Mouse (Mus musculus) C2C12 (cell line): Measurements from ENCODE around the gene Hoxd8.

ENCODE experiments used
- CTCF ChIP-seq: IDR thresholded peaks from one replicate; pipeline ENCODE4 v1.5.1; 2011; ENCODE audit not compliant: control insufficient read depth, insufficient read depth, insufficient read length
- MAX ChIP-seq: IDR thresholded peaks from one replicate; pipeline ENCODE4 v1.6.1; 2011; ENCODE audit warnings: mild to moderate bottlenecking, control low read depth
- USF1 ChIP-seq: IDR thresholded peaks from one replicate; pipeline ENCODE4 v1.6.1; 2011; ENCODE audit warnings: low read depth, mild to moderate bottlenecking, control low read depth, moderate library complexity

DNA sequence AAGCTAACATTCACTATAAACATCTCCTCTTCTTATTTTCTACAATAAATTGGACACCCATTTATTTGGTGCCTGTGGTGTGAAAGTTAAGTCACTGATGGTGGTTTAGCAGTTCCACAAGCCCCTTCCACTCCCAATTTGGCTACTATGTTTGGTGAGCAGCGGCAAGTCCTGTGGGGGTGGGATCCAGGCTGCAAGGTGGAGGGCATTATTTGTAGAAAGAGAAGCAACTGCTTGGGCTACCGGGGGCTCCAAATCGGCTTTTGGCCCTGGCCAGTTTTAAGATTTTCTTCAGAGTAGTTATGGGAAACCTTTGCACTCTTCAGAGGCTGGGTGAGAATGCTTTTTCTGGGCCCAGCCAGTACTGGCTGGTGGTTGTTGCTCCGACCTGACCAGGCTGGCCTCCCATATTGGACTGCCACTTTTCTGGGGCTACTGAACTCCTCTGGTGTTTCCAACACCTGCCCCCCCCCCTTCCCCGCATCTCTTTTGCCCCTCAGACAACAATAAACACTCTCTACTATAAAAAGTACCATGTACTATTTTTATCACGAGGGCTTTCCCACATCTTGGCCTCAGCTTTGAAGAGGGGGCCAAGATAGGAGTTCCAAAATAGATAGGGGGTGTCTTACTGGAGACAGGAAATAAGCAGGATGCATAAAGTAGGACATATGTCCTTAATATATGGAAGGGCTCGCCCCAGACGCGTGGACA is 27.5 kb downstream of the Hoxd8 start:
- TF ChIP-seq CTCF, result no peak
- no peak for TF ChIP-seq USF1
- no peak for TF ChIP-seq MAX
